Mouse (Mus musculus) testis, postnatal 10 days (tissue): Measurements from ENCODE around the gene Pold3.

Experiments used
- DNase-seq: peaks from one replicate; pipeline ENCODE4 v3.0.0; 2021; ENCODE audit warnings: low spot score

Gene Pold3

DNA sequence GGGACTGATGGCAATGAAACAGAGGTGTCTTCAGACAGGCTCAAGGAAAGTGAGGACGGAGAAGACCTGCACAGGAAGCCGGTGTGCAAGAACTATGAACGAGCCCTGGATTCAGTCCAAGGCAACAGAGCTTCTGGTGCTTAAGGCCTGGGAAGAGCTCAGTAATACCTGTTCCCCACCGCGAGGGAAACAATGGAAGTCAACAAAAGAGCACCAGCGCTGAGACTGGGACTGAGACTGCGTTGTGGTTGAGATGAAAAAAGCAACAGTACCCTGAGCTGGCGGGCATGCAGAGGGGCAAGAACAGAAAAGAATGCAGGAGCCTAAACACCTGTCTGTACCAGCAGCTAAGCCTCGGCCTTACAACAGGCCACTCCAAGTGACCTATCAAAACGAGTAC lies 9.9 kb downstream of the Pold3 start:
- no peak for DNase-seq

DNA sequence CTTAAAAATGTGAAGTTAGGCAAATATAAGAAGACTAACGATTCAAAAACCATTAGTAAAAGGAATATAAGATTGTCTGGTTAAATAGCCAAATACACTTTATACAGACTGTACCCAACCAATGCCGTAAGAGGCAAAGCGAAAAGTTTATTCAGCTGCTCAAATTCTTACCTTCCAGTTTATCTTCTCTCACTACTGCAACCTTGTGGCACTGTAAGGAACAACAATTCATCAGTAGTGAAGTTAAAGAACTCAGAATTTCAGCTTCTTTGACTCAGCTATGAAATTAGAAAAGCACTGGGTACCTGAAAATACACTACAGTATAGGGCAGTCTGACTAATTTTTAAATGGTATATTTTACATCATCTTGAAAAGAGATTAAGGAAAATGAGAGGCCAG lies 13.0 kb downstream of the Pold3 start:
- no peak for DNase-seq

DNA sequence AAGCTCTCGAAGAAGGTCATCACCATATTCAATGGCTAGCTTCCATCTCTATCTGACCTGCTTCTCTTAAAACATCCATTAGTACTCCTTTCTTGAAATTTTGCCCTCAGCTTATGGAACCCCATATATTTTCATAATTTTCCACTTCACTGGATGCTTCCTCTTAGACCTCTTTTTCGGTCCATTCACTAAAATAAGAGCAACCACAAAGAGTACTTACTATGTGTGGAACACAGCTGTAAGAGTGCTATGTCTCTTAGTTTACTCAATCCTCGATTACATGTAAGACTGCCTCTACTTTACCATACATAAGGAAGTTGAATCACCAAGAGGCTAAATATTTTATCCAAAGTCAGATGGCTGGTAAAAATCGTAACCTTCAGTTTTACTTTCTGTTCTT lies 16.7 kb downstream of the Pold3 start:
- no peak for DNase-seq

DNA sequence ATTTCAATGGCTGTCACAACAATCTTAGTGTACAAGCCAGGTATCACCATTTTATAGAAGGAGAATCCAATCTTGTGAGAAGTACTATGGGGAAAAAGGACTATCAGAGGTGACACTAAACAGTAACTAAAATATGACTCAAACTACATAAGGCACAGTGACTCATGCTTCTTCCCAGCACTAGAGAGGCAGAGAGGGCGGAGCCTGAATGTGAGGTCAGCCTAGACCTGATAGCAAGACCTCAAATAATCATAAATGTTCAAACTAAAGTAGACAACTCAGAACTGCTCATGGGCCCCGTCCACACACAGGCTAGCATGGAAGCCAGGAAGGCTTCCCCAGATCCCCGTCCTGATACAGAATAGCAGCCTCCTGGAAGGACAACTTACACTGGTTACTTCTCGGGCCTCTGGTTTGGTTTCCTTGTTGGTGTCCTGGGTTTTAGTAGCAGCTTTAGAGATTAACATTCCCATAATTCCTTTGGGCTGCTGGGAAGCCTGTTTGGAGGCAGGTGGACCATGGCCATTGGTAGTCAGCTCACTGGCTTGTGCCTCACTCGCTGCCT lies 21.3 kb downstream of the Pold3 start:
- DNase-seq: no peak

DNA sequence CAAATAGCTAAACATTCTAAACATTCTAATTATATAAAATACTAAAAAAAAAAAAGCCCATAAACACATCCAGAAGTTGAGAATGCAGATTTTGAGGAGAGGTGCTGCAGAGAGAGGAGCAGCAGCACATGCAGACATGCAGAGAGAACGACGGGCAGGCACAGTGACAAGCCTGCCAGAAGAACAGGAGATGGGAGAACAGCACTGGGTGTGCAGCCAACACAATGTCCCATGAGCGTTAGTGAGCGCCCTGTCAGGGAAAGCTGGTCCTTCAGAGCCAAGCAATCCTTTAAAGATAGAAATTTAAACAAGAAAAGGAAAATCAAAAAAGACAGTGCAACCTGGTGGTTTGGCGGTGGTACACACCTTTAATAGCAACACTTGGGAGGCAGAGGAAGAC lies 34.5 kb downstream of the Pold3 start:
- no peak for DNase-seq

DNA sequence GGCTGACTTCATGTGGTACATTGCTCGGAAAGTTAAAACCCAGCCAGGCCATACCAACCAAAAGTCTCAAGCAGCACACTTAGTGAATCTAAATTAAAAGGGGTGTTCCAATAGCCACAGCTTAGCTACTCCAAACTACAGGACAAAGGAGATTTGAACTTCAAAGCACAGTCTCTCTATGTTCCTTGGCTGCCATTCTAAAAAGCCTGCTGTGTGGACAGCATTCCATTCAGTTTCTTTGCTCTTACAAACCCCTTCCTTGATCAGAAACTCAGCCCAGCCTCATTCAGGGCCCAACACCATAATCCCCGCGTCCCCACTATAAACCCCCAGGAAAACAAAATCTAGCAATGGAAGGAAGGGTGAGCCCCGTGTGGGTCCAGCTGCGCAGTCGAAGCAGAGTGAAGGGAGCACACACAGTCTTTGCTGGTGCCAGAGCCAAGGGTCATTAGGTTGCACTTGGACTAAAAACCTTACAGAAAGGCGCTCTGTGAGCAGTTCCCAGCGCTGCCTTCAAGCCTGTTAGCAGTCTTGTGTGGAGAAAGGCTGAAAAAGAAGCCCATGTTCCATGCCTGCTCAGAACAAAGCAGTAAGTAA lies 35.1 kb downstream of the Pold3 start:
- no peak for DNase-seq

DNA sequence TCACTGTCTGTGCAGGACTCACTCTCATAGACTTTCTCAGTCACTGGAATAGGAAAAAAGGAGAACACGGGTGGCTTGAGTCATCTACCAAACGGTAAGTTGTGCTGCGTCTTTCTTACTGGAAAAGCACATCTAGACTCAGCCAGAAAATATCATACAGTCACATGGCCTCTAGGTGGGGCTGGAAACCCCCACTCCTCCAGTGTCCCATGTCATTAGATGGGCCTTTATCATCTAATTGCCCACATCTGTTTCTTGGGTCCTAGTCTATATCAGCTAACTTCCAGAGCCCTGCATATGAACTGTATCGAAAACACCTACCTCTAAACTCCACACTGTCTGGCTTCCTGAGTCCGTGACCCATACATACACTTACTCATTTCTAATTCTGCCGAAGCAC lies 37.6 kb downstream of the Pold3 start:
- DNase-seq: no peak

DNA sequence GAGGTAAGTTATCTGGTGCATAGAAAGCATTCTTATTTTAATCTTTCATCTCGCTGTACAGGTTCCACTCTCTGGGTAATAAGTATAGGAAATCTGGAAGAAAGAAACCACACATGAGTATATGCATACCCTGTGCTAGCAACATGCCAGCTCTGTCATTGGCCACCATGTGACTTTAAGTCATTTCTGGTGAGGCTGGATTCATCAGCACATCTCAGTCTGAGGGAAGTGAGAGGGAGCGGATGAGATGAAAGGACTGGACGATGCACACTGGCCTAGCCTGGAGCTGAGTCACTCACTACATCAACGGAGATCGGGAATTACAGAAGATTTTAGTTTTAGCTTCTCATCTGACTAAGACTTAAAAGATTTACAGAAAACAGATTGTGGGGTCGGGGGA lies 38.5 kb downstream of the Pold3 start:
- DNase-seq: no peak

DNA sequence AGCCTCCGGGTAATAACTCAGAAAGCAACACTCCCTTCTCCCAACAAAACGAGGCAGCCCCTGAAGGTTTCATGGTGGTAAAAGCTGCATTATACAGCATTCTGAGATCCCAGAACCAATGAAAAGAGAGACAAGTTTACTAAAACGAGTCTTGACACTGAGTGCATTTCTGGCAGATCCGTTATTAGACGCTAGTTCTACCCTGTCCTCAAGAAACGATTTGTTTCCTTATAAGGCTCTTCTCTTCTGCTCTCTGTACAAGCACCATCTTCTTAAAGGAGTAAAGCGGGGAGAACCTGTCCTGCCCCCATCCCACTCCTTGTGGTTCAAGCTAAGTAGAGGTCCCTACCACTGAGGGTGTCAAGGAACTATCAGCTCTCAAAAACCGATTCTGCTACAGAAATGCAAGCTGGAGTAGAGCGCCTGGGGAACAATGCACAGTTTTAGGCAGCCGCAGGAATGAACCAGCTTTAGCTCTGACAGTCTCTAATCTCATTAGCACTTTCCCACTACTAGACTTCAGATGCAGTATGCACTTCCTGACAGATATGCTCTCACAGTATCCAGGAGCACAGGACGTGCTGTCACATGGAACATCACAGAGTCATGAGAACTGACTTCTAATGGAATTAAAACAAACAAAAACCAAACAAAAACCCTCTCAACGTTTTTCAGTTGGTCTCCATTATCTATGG lies 41.1 kb downstream of the Pold3 start:
- DNase-seq: no peak

DNA sequence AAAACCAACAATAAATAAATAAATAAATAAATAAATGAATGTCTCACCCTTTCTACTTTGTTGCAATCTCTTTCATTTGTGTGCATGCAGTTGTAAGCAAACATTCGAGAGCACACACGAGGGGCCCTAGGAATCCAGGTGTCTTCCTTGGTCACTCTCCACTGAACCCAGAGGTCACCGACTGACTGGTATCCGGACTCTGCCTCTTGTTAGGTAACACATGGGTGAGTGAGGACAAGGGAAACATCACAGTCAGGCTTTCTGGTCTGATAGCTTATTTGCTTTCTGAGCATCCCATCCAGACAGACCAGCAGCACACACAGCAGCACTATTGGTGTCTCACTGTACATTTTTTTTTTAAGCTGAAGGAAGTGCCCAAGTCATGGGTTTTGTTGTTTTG lies 44.3 kb downstream of the Pold3 start:
- DNase-seq: no peak

DNA sequence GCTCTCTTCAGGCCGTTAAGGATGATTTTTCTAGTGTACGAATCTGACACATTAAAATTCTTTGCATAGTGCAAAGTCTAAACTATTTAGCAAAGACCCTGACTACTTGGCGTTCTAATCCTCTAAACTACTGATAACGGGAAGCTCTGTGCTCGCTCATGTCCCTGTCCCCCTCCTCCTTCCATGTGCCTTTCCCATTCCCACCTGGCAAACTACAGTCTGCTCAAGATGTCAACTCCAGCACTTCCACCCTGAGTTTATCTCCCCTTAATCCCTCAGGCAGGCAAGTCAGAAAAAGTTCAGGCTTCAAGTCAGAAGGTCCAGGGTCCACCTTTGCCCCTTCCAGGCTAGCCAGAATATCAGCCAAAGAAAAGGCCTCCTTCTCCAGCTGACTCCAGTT lies 45.1 kb downstream of the Pold3 start:
- no peak for DNase-seq

DNA sequence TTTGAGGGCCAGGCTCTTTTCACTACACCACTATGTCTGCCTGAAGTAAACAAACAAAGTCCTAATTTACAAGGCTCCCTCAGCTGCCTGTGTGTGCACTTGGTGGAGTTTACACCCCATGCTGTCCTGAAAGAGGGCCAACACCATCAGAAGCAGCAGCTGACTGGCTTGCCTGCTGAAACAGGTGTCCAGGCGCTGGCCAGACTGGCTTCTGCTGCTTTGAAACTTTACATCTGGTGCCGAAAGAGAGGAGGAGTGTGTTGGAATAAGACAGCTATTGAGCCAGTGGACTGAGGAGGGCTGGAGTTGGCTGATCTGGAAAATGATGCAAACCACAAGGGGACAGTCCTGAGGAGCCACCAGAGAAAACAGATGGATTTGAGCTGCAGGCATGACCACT lies 47.4 kb downstream of the Pold3 start:
- DNase-seq: no peak

DNA sequence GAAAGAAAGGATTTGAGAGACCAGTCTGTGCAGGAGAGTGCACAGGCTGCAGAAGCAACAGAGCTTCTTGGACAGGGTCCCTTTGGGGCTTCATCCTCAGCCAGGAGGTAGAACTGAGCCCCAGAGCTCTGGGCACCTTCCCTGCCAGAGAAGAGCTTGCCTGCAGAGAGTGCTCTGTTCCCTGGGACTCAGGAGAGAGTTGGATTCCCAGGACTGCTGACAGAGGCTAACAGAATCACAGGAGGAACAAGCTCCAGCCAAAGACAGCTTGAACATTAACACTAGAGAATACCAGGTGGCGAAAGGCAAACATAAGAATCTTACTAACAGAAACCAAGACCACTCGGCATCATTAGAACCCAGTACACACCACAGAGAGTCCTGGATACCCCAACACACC lies 68.4 kb downstream of the Pold3 start:
- DNase-seq: peak; percentile 22

DNA sequence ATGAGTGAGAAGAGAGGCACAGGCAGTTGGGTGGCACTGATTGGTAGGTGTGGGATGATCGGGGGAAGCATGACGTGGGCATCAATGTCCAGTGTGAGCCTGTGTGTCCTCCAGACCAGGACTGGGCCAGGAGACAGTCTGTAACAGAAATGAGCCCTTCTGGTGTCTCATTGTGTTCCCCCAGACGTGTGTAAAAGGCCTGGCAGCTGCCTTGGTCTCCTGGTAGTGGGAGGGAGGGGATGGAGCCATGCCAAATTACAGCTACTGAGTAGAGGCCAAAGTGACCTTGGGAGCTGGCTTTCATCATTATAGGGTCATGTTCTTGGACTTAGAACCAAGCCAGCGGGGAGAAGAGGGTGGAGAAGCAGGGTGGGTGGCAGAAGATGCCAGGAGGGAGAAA lies 69.5 kb downstream of the Pold3 start:
- DNase-seq: peak; percentile 58

DNA sequence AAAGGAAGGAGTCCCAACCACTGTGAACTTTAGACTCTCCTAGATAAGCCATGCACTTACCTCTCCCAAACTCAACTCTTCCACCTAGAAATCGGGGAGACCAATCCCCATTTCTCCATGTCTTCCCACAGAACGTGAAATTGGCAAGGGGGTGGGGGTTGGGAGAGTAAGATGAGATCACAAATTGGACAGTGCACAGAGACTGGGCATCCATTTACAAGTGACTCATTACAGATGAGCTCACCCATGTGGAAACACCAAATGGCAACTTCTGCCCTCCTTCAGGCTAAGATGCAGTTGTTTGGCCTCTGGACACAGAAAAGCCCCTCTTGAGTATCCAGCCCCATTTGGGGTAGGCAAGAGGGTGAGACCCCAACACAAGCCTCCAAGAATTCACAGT lies 74.9 kb downstream of the Pold3 start:
- DNase-seq: no peak

DNA sequence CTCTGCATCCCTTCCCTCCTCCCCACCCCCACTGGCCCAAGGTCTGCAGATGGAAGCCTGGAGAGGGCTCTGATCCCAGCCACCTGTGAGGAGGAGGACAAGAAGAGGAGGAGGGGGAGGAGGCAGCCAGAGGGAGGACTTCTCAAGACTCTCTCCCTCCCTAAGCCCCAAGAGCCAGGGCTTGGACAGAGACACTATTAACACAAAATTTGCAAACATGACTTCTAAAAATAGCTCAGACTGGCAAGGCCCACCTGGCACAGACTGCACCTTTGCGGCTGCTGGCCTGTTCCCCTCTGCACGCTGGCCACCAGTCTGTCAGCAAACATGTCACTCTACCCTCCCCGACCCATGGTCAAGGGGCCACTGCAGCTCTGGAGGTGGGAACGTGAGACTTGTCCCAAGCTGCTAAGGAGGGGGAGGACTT lies 77.7 kb downstream of the Pold3 start:
- DNase-seq: no peak

DNA sequence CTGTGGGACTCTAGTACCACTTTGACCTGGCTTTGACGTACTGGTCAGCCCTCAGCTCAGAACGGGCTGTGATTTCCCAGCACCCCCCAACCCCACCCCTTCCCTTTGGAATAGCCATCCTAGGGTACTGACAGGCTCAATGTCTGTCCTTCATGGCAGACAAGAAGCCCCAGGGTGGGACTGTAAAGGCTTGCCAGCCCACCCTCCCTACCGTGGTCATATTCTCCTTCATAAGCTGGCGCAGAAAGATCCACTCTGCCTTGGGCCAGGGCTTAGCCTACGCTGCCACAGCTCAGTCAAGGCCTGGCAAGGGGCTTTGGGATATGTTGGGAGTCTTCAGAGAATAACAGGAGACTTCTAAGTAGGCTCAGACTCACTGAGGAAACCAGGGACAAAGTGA lies 78.3 kb downstream of the Pold3 start:
- DNase-seq: no peak

DNA sequence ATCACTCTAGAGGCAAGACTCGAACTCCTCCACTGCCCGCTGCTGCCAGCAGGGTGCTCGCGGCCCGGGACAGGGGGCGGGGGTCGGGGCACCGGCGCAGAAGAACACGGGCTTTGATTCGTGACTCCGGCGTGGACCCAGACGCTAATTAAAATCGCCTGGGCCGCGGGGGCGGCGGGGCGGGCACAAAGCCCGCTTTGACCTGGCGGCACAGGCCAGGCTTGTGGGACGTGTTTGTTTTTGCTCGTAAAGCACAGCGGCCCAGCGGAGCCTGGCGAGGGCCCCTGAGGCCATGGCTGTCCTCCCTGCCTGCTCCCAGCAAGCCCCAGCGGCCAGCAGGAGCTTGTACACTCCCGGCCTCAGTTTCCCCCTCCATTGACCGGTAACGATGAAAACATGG lies 79.2 kb downstream of the Pold3 start:
- no peak for DNase-seq

DNA sequence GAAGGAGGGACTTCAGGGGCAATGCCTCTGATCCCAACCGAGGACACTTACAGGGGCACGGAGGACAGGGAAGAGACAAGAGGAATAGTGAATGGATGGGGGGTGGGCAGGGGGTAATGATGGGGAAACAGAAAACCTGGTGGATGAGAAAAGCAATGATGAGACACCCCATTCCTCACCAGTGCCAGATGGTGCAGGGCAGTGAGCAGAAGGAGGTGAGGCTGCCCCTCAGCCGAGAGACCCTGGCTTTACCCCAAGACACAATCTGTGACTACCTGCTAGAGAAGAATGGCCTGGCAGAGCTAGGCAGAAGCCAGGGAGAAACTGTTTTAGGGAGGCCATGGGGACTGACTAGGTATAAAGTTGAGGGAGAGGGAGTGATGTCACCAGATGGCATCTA lies 84.9 kb downstream of the Pold3 start:
- DNase-seq: no peak

DNA sequence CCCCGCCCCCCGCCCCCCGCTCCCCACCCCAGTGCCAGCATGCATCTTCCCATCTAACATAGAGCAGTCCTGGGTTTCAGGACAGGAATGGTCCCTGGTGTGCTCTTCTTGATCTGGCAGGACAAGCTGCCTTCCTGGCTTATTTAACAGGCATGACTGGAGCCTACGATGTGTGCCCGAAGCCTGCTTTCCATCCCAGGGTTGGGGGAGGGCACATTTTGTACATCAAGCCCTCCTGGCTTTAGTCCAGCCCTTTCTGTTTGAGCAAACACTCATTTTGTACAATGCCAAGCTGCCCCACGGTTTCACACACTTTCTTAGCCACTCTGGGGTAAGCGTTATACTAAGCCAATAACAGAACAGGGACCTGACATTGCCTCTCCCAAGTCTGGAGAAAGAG lies 85.3 kb downstream of the Pold3 start:
- DNase-seq: no peak

DNA sequence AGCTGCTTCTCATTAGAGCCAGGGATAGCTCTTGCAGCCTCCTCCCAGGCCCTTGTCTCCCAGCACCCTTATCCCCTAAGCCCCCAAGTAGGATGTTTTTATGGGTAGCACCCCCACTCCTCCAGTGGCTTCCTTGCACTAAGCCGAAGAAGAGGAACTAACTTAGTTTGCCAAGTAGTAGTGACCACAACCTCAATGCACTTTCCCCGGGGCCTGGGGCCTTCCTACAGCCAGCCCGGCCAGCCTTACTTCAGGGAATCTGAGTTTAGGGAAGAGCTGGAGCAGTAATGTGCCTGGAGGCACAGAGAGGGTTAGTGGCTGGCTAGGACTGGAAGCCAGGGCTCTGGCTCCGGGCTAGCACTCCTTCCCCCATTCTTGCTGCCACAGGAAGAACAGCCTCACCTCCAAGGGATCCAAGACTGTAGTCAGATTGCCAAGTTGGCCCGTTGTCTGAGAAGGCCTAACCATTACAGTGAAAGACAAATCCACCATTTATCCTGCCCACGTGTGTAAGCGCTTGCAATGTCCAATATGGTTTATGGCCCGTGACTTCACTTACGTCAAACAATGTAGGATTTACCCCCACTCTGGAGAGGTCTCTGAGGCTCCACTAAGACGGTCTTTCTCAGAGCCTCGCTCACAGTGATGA lies 86.4 kb downstream of the Pold3 start:
- no peak for DNase-seq

DNA sequence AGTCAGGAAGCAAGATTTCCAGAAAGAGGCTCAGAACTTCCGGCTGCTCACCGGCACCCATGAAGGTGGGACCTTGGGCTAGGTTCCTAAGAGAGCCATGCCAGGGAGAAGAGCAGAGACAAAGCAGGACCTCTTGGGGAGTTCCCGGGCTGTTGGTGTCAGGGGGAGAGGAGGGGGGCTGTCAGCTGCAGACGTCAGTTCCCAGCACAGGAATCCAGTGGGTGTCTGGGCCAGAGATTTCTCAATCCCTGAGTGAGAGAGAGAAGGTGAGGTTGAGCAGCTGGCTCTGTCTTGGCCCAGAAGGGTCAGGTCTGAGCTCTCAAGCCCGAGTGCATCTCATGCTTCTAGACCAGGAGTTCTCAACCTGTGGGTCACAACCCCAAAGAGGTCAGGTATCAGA lies 87.7 kb downstream of the Pold3 start:
- no peak for DNase-seq
